Mouse (Mus musculus) embryonic fibroblast, embryonic 13.5 days (primary cell): ENCODE results near the gene Colgalt1.

Experiments used
- CTCF ChIP-seq: IDR thresholded peaks from 2 replicates; pipeline ENCODE4 v1.5.1; 2011; ENCODE audit warnings: mild to moderate bottlenecking, control low read depth, low read length, moderate library complexity, borderline replicate concordance; ENCODE audit not compliant: insufficient read depth
- POLR2A ChIP-seq: IDR thresholded peaks from 2 replicates; pipeline ENCODE4 v1.6.1; 2011; ENCODE audit warnings: low read depth, mild to moderate bottlenecking, control low read depth, low read length, moderate library complexity

GRCm38 (mm10) chr8:71657816-71658215 is 47.0 kb downstream of the Colgalt1 start:
- TF ChIP-seq CTCF (no peak), POLR2A (no peak)
